Mouse (Mus musculus): ENCODE measurements around the gene Sun5.
"Not testable (repeated sequence)": the region's sequence is repeated elsewhere in the genome, so short reads cannot be mapped to it uniquely, and the experiment has no call there.

Gene Sun5

GRCm38 (mm10) chr2:153870984-153871383 is at the start of gene Sun5:
Sun5 (minus strand) TSS chr2:153871084.
- DNase-seq (ENCODE audit: low spot score) = no peak

- DNase-seq (ENCODE audit: low spot score) = no peak
Measured at GRCm38 (mm10) chr2:153917930-153918329, 47.0 kb upstream of the Sun5 start, which contains the start of gene Bpifb3. Bpifb3 (plus strand) TSS chr2:153918230.

- DNase-seq (ENCODE audit: low spot score) = no peak
Measured at GRCm38 (mm10) chr2:153914151-153914550, 43.3 kb upstream of the Sun5 start.

- DNase-seq (ENCODE audit: low spot score) = no peak
Measured at GRCm38 (mm10) chr2:153906626-153907025, 35.7 kb upstream of the Sun5 start.

GRCm38 (mm10) chr2:153902726-153903125 is 31.8 kb upstream of the Sun5 start:
- no peak for DNase-seq (ENCODE audit: low spot score)

GRCm38 (mm10) chr2:153900088-153900487 is 29.2 kb upstream of the Sun5 start, which contains the start of gene Bpifb6:
Bpifb6 (plus strand) TSS chr2:153900388.
- no peak for DNase-seq (ENCODE audit: low spot score)

- DNase-seq (ENCODE audit: low spot score) = no peak
Measured at GRCm38 (mm10) chr2:153899111-153899510, 28.2 kb upstream of the Sun5 start.

- no peak for DNase-seq (ENCODE audit: low spot score)
Measured at GRCm38 (mm10) chr2:153874745-153875144, 3.9 kb upstream of the Sun5 start, which contains the start of gene Bpifb2. Bpifb2 (plus strand) TSS chr2:153875045.

GRCm38 (mm10) chr2:153861960-153862359 is 8.9 kb downstream of the Sun5 start:
- DNase-seq (ENCODE audit: low spot score) = no peak

GRCm38 (mm10) chr2:153860715-153861114 is 10.2 kb downstream of the Sun5 start:
- DNase-seq (ENCODE audit: low spot score) = no peak

- no peak for DNase-seq (ENCODE audit: low spot score)
Measured at GRCm38 (mm10) chr2:153860315-153860714, 10.6 kb downstream of the Sun5 start.

GRCm38 (mm10) chr2:153859581-153859980 is 11.3 kb downstream of the Sun5 start:
- DNase-seq (ENCODE audit: low spot score) = no peak

GRCm38 (mm10) chr2:153853544-153853943 is 17.3 kb downstream of the Sun5 start:
- DNase-seq (ENCODE audit: low spot score) = no peak

- DNase-seq (ENCODE audit: low spot score) = peak; percentile 85
Measured at GRCm38 (mm10) chr2:153851030-153851360, 19.9 kb downstream of the Sun5 start.

GRCm38 (mm10) chr2:153850351-153851029 is 20.4 kb downstream of the Sun5 start:
- no peak for DNase-seq (ENCODE audit: low spot score)

- DNase-seq (ENCODE audit: low spot score) = no peak
Measured at GRCm38 (mm10) chr2:153848389-153848788, 22.5 kb downstream of the Sun5 start.

- no peak for DNase-seq (ENCODE audit: low spot score)
Measured at GRCm38 (mm10) chr2:153842854-153843253, 28.0 kb downstream of the Sun5 start.

- no peak for DNase-seq (ENCODE audit: low spot score)
Measured at GRCm38 (mm10) chr2:153833291-153833690, 37.6 kb downstream of the Sun5 start.

GRCm38 (mm10) chr2:153828704-153829103 is 42.2 kb downstream of the Sun5 start:
- no peak for DNase-seq (ENCODE audit: low spot score)

- no peak for DNase-seq (ENCODE audit: low spot score)
Measured at GRCm38 (mm10) chr2:153827171-153827830, 43.6 kb downstream of the Sun5 start.

GRCm38 (mm10) chr2:153825900-153826299 is 45.0 kb downstream of the Sun5 start:
- not testable (repeated sequence) for DNase-seq (ENCODE audit: low spot score)

GRCm38 (mm10) chr2:153824593-153824992 is 46.3 kb downstream of the Sun5 start:
- peak; percentile 57 for DNase-seq (ENCODE audit: low spot score)

- DNase-seq (ENCODE audit: low spot score) = no peak
Measured at GRCm38 (mm10) chr2:153822005-153822543, 48.8 kb downstream of the Sun5 start.
